Mouse (Mus musculus) limb, embryonic 11.5 days (tissue): ENCODE measurements at regions not wholly inside any gene's neighbourhood (a gene's known extent, or its start where the extent isn't known, plus 50 kb on each side); places are given as distances from the start of the nearest gene placed in this dataset.
"Not testable (repeated sequence)": the region's sequence is repeated elsewhere in the genome, so short reads cannot be mapped to it uniquely, and the experiment has no call there.

Source experiments
- ATAC-seq: fragments of 200-750 bp; cut with Nextera tagmentation; 2 replicates; pipeline ENCODE4 v1.8.0; 2017; ENCODE audit warnings: low read depth; ENCODE audit not compliant: insufficient number of reproducible peaks, low FRiP score, low TSS enrichment
- DNase-seq: peaks from one replicate; pipeline ENCODE4 v3.0.0-alpha.2; 2015; ENCODE audit warnings: low spot score
- H3K27ac ChIP-seq: fragments of 300-500 bp; sonication (generic); replicated peaks from 2 replicates; pipeline ENCODE4 v1.5.1; 2014; ENCODE audit warnings: low read depth, mild to moderate bottlenecking, low read length
- H3K27me3 ChIP-seq: fragments of 300-500 bp; sonication (generic); 2 replicates; pipeline ENCODE4 v1.6.1; 2014; ENCODE audit warnings: mild to moderate bottlenecking, low read length, mixed read lengths; ENCODE audit not compliant: control insufficient read depth, insufficient read depth
- H3K36me3 ChIP-seq: fragments of 300-500 bp; sonication (generic); 2 replicates; pipeline ENCODE4 v1.6.1; 2014; ENCODE audit warnings: mild to moderate bottlenecking, low read length, moderate library complexity, mixed read lengths; ENCODE audit not compliant: control insufficient read depth, insufficient read depth
- H3K4me1 ChIP-seq: fragments of 300-500 bp; sonication (generic); 2 replicates; pipeline ENCODE4 v1.6.1; 2014; ENCODE audit warnings: low read length, mixed read lengths; ENCODE audit not compliant: control insufficient read depth, insufficient read depth
- H3K4me2 ChIP-seq: fragments of 300-500 bp; sonication (generic); 2 replicates; pipeline ENCODE4 v1.6.1; 2014; ENCODE audit warnings: low read depth, mild to moderate bottlenecking, moderate library complexity; ENCODE audit not compliant: severe bottlenecking
- H3K4me3 ChIP-seq: fragments of 300-500 bp; sonication (generic); 2 replicates; pipeline ENCODE4 v1.5.1; 2014; ENCODE audit warnings: low read depth, low read length
- H3K9ac ChIP-seq: fragments of 300-500 bp; sonication (generic); 2 replicates; pipeline ENCODE4 v1.6.1; 2014; ENCODE audit warnings: mild to moderate bottlenecking, low read length
- H3K9me3 ChIP-seq: fragments of 300-500 bp; sonication (generic); 2 replicates; pipeline ENCODE4 v1.6.1; 2016; ENCODE audit warnings: low read length; ENCODE audit not compliant: control insufficient read depth
- WGBS: fragments of 180-500 bp; shearing (Covaris S2); extraction: QIAGEN DNeasy Blood & Tissue Kit; methylation state at CpG from one replicate; pipeline ENCODE4 v1.1.7; 2014; 5-methylcytosine and 5-hydroxymethylcytosine counted together

DNA sequence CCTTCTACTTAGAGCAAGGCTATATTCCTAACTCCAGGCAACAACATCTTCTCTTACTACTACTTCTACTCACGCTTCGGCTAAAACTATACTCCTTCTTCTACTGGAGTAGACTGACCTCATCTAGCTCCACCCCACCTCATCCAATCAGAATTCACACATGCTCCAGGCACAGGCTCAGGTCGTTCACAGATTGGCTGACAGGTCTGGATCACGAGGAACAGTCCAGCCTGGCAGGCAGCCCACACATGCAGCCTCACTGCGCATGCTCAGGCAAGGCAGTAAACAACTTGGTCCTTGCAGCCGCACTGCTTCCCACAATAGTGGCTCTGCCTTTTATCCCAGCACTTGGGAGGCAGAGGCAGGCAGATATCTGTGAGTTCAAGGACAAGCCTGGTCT, 182.4 kb downstream of the Katnal1 start:
- WGBS, result 65% methylated on average over 6 of the region's 6 CpGs
- H3K4me1 ChIP-seq, H3K36me3 ChIP-seq, H3K4me3 ChIP-seq, DNase-seq, H3K9ac ChIP-seq, H3K4me2 ChIP-seq, ATAC-seq, H3K27ac ChIP-seq, H3K9me3 ChIP-seq, H3K27me3 ChIP-seq: not testable (repeated sequence)

GRCm38 (mm10) chr5:148744676-148745391, 184.3 kb downstream of the Katnal1 start:
- no peak overlapping the region for H3K4me3 ChIP-seq
- H3K36me3 ChIP-seq, result no peaks in the 10 kb centered on the region
- H3K27me3 ChIP-seq, result no peaks in the 10 kb centered on the region
- H3K4me1 ChIP-seq, result peaks cover 11% of the 10 kb centered on the region
- no peak for DNase-seq
- no peak overlapping the region for H3K4me2 ChIP-seq
- H3K27ac ChIP-seq, result no peak overlapping the region
- no peaks in the 10 kb centered on the region for H3K9me3 ChIP-seq
- no peak overlapping the region for H3K9ac ChIP-seq
- WGBS, result 87% methylated on average over 7 of the region's 7 CpGs
- ATAC-seq, result no peak

DNA sequence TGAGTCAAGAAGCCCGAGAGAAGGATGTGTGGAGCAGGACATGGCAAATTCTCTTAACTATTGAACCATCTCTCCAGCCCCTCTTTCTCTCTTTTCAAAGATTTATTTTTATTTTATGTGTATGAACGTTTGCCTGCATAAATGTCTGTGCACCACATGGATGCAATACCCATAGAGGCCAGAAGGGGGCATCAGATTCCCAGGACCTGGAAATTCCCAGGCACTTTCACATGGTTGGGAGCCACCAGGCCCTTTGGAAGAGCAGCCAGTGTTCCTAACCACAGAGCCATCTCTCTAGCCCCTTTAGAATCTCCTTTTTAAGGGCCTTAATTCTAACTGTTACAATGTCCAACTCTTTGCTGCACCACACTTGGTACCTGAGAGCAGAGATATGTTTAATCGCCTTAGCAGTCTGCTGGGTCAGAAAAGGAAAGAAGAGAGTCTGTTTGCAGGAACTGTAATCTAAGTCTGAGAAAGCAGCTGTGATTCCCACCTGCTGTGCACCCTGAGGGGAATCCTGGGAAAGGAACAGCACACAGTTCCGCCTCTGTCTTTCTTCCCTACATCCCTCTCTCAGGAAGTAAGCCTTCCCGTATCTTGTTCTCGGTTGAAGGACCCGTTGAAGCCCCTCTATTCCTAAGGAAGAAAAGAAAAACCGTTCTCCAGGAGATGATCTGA, 186.8 kb downstream of the Katnal1 start:
- WGBS, result 92% methylated on average over 8 of the region's 8 CpGs
- H3K4me2 ChIP-seq, result no peak overlapping the region
- H3K27me3 ChIP-seq, result no peaks in the 10 kb centered on the region
- H3K36me3 ChIP-seq, result no peaks in the 10 kb centered on the region
- H3K4me1 ChIP-seq, result peaks cover 12% of the 10 kb centered on the region
- no peak overlapping the region for H3K9ac ChIP-seq
- no peaks in the 10 kb centered on the region for H3K9me3 ChIP-seq
- no peak for DNase-seq
- no peak overlapping the region for H3K27ac ChIP-seq
- no peak for ATAC-seq
- H3K4me3 ChIP-seq, result no peak overlapping the region

- WGBS, result 89% methylated on average over 19 of the region's 19 CpGs
- Histone ChIP-seq H3K27me3 (no peaks in the 10 kb centered on the region), H3K4me3 (no peak overlapping the region), H3K4me2 (no peak overlapping the region), H3K4me1 (peaks cover 12% of the 10 kb centered on the region), H3K27ac (no peak overlapping the region), H3K36me3 (no peaks in the 10 kb centered on the region), H3K9ac (no peak overlapping the region), H3K9me3 (no peaks in the 10 kb centered on the region)
- DNase-seq (no peak), ATAC-seq (no peak)
These were observed 187.7 kb downstream of the Katnal1 start for GRCm38 (mm10) chr5:148741267-148742004.

- whole genome bisulfite sequencing, result 43% methylated on average over 15 of the region's 15 CpGs
- Histone ChIP-seq H3K4me1 (peaks cover 12% of the 10 kb centered on the region), H3K9ac (no peak overlapping the region), H3K36me3 (no peaks in the 10 kb centered on the region), H3K4me2 (no peak overlapping the region), H3K27me3 (no peaks in the 10 kb centered on the region), H3K9me3 (no peaks in the 10 kb centered on the region), H3K4me3 (no peak overlapping the region), H3K27ac (peak overlapping the region; percentile 21; the same call in 1 of the 2 replicates)
- peak; percentile 43 for DNase-seq
- ATAC-seq, result no peak
These were observed 188.0 kb upstream of the Ubl3 start for GRCm38 (mm10) chr5:148740366-148741266.

GRCm38 (mm10) chr5:148739672-148740071, 187.1 kb upstream of the Ubl3 start:
- DNase-seq, result no peak
- no peak overlapping the region for H3K27ac ChIP-seq
- H3K36me3 ChIP-seq, result no peaks in the 10 kb centered on the region
- 33% methylated on average over 2 of the region's 2 CpGs for WGBS
- H3K4me3 ChIP-seq, result no peak overlapping the region
- no peak overlapping the region for H3K4me2 ChIP-seq
- no peaks in the 10 kb centered on the region for H3K27me3 ChIP-seq
- H3K4me1 ChIP-seq, result peaks cover 12% of the 10 kb centered on the region
- H3K9me3 ChIP-seq, result no peaks in the 10 kb centered on the region
- ATAC-seq, result no peak
- H3K9ac ChIP-seq, result no peak overlapping the region

GRCm38 (mm10) chr5:148739141-148739540, 186.6 kb upstream of the Ubl3 start:
- Histone ChIP-seq H3K4me3 (no peak overlapping the region), H3K4me1 (peaks cover 12% of the 10 kb centered on the region), H3K9me3 (no peaks in the 10 kb centered on the region), H3K9ac (no peak overlapping the region), H3K36me3 (no peaks in the 10 kb centered on the region), H3K27ac (no peak overlapping the region), H3K27me3 (no peaks in the 10 kb centered on the region), H3K4me2 (no peak overlapping the region)
- DNase-seq, result no peak
- ATAC-seq, result no peak
- WGBS, result 76% methylated on average over 3 of the region's 3 CpGs

DNA sequence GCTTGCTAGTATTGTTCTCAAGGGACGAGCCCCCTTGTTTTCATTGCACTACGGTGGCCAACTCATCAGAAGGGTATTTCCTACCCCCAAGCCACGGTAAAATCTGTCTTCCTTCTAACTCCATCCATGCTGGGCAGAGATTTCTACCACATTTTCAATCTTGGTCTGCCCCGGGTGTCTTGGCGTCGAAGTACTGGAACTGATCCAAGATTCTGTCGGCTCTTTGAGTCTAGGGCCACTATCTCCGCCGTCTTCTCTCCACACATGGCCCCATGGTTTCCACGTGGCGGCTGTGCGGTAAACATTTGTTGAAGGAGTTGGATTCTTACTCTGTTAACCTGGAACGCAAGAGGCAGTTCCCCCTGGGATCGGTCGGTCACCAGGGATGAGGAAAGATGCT, 177.0 kb upstream of the Ubl3 start:
- H3K4me3 ChIP-seq, result no peak overlapping the region
- no peaks in the 10 kb centered on the region for H3K4me1 ChIP-seq
- no peaks in the 10 kb centered on the region for H3K27me3 ChIP-seq
- WGBS, result 88% methylated on average over 15 of the region's 15 CpGs
- no peak overlapping the region for H3K9ac ChIP-seq
- no peak overlapping the region for H3K27ac ChIP-seq
- no peaks in the 10 kb centered on the region for H3K9me3 ChIP-seq
- H3K4me2 ChIP-seq, result no peak overlapping the region
- DNase-seq, result no peak
- ATAC-seq, result no peak
- no peaks in the 10 kb centered on the region for H3K36me3 ChIP-seq
